Mouse (Mus musculus) bone marrow, adult 2 months (tissue): ENCODE measurements at regions not wholly inside any gene's neighbourhood (a gene's known extent, or its start where the extent isn't known, plus 50 kb on each side); places are given as distances from the start of the nearest gene placed in this dataset.
"Not testable (repeated sequence)": the region's sequence is repeated elsewhere in the genome, so short reads cannot be mapped to it uniquely, and the experiment has no call there.

Experiments used
- H3K27ac ChIP-seq: fragments of 200-500 bp; 2 replicates; pipeline ENCODE4 v1.5.1; 2012; ENCODE audit warnings: low read depth, mild to moderate bottlenecking, control low read depth, inconsistent platforms, low read length; ENCODE audit not compliant: control insufficient read depth, poor library complexity, insufficient read depth
- H3K4me1 ChIP-seq: fragments of 200-500 bp; 2 replicates; pipeline ENCODE4 v1.6.1; 2011; ENCODE audit warnings: low read length; ENCODE audit not compliant: control insufficient read depth, insufficient read depth
- H3K4me3 ChIP-seq: fragments of 200-500 bp; replicated peaks from 2 replicates; pipeline ENCODE3; 2011; ENCODE audit warnings: mild to moderate bottlenecking, low read depth, low read length, control low read depth; ENCODE audit not compliant: control insufficient read depth
- CTCF ChIP-seq: fragments of 200-500 bp; IDR thresholded peaks from 2 replicates; pipeline ENCODE4 v1.5.1; 2011; ENCODE audit warnings: low read length, control low read depth; ENCODE audit not compliant: control insufficient read depth, insufficient read depth
- POLR2A ChIP-seq: fragments of 200-500 bp; IDR thresholded peaks from 2 replicates; pipeline ENCODE4 v1.6.1; 2011; ENCODE audit warnings: low read depth, mild to moderate bottlenecking, control low read depth, low read length, borderline replicate concordance; ENCODE audit not compliant: control insufficient read depth
- WGBS: fragments of 180-500 bp; shearing (Covaris S2); methylation state at CpG from one replicate; pipeline ENCODE4 v1.1.7; 2018; 5-methylcytosine and 5-hydroxymethylcytosine counted together

GRCm38 (mm10) chr7:138472371-138472770 is 74.8 kb upstream of the Tcerg1l start:
- TF ChIP-seq CTCF: no peak
- no peak for TF ChIP-seq POLR2A
- Histone ChIP-seq H3K4me1 (no peaks in the 10 kb centered on the region), H3K27ac (no peak overlapping the region), H3K4me3 (no peak overlapping the region)
- WGBS: 68% methylated on average over 5 of the region's 5 CpGs

- TF ChIP-seq CTCF: no peak
- no peak for TF ChIP-seq POLR2A
- WGBS: 72% methylated on average over 4 of the region's 4 CpGs
Measured at GRCm38 (mm10) chr7:138469211-138469610, 71.7 kb upstream of the Tcerg1l start.

GRCm38 (mm10) chr7:138468436-138468835 is 70.9 kb upstream of the Tcerg1l start:
- Histone ChIP-seq H3K27ac (no peak overlapping the region), H3K4me3 (no peak overlapping the region), H3K4me1 (no peaks in the 10 kb centered on the region)
- WGBS: 74% methylated on average over 2 of the region's 2 CpGs
- no peak for TF ChIP-seq POLR2A
- TF ChIP-seq CTCF: no peak

More at GRCm38 (mm10) chr7:138469211-138469610, 71.7 kb upstream of the Tcerg1l start:
- Histone ChIP-seq H3K4me1 (no peaks in the 10 kb centered on the region), H3K27ac (no peak overlapping the region), H3K4me3 (no peak overlapping the region)

- TF ChIP-seq CTCF: no peak
- no peak for TF ChIP-seq POLR2A
- no peak overlapping the region for H3K4me3 ChIP-seq
- WGBS: 65% methylated on average over 2 of the region's 2 CpGs
- no peaks in the 10 kb centered on the region for H3K4me1 ChIP-seq
- H3K27ac ChIP-seq: no peak overlapping the region
Measured at GRCm38 (mm10) chr7:138467981-138468380, 70.5 kb upstream of the Tcerg1l start.

- WGBS: 48% methylated on average over 1 of the region's 1 CpGs
Measured at GRCm38 (mm10) chr7:138467386-138467785, 69.9 kb upstream of the Tcerg1l start.

GRCm38 (mm10) chr7:138457964-138458363 is 60.4 kb upstream of the Tcerg1l start:
- WGBS: 64% methylated on average over 7 of the region's 7 CpGs
- no peak for TF ChIP-seq POLR2A
- no peak for TF ChIP-seq CTCF
- no peaks in the 10 kb centered on the region for H3K4me1 ChIP-seq
- no peak overlapping the region for H3K4me3 ChIP-seq
- H3K27ac ChIP-seq: no peak overlapping the region

More at GRCm38 (mm10) chr7:138467386-138467785, 69.9 kb upstream of the Tcerg1l start:
- Histone ChIP-seq H3K4me3 (no peak overlapping the region), H3K27ac (no peak overlapping the region), H3K4me1 (no peaks in the 10 kb centered on the region)
- TF ChIP-seq POLR2A (no peak), CTCF (no peak)

- H3K4me3 ChIP-seq: no peak overlapping the region
- WGBS: 79% methylated on average over 3 of the region's 3 CpGs
- no peak overlapping the region for H3K27ac ChIP-seq
- no peaks in the 10 kb centered on the region for H3K4me1 ChIP-seq
- TF ChIP-seq POLR2A: no peak
- TF ChIP-seq CTCF: no peak
Measured at GRCm38 (mm10) chr7:138455371-138455770, 57.8 kb upstream of the Tcerg1l start.

- 53% methylated on average over 14 of the region's 14 CpGs for WGBS
- H3K27ac ChIP-seq, H3K4me3 ChIP-seq, H3K4me1 ChIP-seq: not testable (repeated sequence)
Measured at GRCm38 (mm10) chr7:138454498-138455225, 57.1 kb upstream of the Tcerg1l start.

- H3K4me3 ChIP-seq: no peak overlapping the region
- no peaks in the 10 kb centered on the region for H3K4me1 ChIP-seq
- TF ChIP-seq POLR2A: no peak
- TF ChIP-seq CTCF: no peak
- H3K27ac ChIP-seq: no peak overlapping the region
Measured at GRCm38 (mm10) chr7:138451321-138451720, 53.8 kb upstream of the Tcerg1l start.
